Mouse (Mus musculus) C2C12 (cell line): ENCODE results near the gene Abr.

Experiments used
- CTCF ChIP-seq: IDR thresholded peaks from one replicate; pipeline ENCODE4 v1.5.1; 2011; ENCODE audit not compliant: control insufficient read depth, insufficient read depth, insufficient read length
- MYOG ChIP-seq: IDR thresholded peaks from one replicate; pipeline ENCODE4 v1.6.1; 2011; ENCODE audit not compliant: control insufficient read depth, insufficient read length; ENCODE audit errors: extremely low read depth

DNA sequence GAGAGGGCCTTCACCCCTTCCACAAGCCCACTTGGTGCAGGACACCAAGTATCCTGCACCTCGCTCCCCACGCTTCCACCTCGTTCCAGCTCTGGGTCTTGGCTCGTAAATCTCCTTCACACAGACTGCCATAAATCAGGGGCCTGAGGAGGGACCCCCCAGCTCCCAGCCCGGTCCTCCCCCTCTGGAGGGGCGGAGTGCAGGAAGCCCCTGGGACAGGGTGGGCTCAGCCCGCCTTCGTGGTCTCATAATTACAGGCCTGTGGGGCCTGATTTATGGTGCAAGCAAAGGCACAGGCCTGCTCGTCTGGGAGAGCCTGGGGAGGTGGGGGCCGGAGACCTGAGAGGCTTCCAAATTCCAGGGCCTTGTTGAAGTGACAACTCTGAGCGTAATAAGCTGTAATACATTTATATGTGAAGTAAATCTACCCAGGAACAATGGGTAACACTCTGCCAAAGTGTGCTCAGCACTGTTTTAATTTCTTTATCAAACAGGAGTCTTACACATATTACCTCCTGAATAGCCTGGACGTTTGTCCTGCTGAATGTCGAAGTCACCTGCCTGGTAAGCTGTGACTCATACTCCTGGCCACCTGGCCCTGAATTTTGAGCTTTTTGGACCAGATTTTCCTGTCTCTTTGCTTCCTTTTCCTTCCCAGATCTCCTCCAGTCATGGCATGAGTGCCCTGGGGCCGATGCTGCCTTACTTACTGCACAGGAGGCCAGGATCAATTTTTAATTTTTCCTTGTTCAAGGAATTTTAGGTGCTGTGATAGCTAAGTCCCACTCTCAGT, 37.2 kb upstream of the Abr start:
- no peak for TF ChIP-seq CTCF
- no peak for TF ChIP-seq MYOG
